Mouse (Mus musculus) frontal cortex, postnatal 10 days (tissue): ENCODE measurements around the gene 1500011B03Rik.
A peak's percentile ranks its signal among the peaks of the same experiment; 100 is the strongest.
"Not testable (repeated sequence)": the region's sequence is repeated elsewhere in the genome, so short reads cannot be mapped to it uniquely, and the experiment has no call there.

Experiments
- DNase-seq, 2 experiments: peaks; one replicate each; pipeline ENCODE4 v3.0.0; 2022; ENCODE audit warnings: low spot score in 2 of 2, mixed read lengths in 1 of 2

Gene 1500011B03Rik

GRCm38 (mm10) chr5:114822796-114823688 is at the start of gene 1500011B03Rik:
1500011B03Rik (minus strand) TSS chr5:114823468.
- peak; percentile 69 to 77 for DNase-seq

- DNase-seq, result no peak
Measured at GRCm38 (mm10) chr5:114865279-114865678, 42.0 kb upstream of the 1500011B03Rik start.

- no peak for DNase-seq
Measured at GRCm38 (mm10) chr5:114864813-114865212, 41.5 kb upstream of the 1500011B03Rik start.

- DNase-seq, result no peak
Measured at GRCm38 (mm10) chr5:114861730-114862129, 38.5 kb upstream of the 1500011B03Rik start.

- peak; percentile 35 to 68 for DNase-seq
Measured at GRCm38 (mm10) chr5:114859253-114859652, 36.0 kb upstream of the 1500011B03Rik start.

- DNase-seq, result no peak
Measured at GRCm38 (mm10) chr5:114858582-114858981, 35.3 kb upstream of the 1500011B03Rik start, which contains the start of gene Gm9936. Gm9936 (minus strand) TSS chr5:114858682.

GRCm38 (mm10) chr5:114853364-114853763 is 30.1 kb upstream of the 1500011B03Rik start, which contains the start of gene 4930519G04Rik:
4930519G04Rik (plus strand) TSS chr5:114853664.
- not testable (repeated sequence) for DNase-seq

GRCm38 (mm10) chr5:114851565-114852236 is 28.4 kb upstream of the 1500011B03Rik start:
- DNase-seq, result no peak

GRCm38 (mm10) chr5:114844371-114844770 is 21.1 kb upstream of the 1500011B03Rik start:
- DNase-seq, result not testable (repeated sequence)

- no peak for DNase-seq
Measured at GRCm38 (mm10) chr5:114842674-114843073, 19.4 kb upstream of the 1500011B03Rik start.

- not testable (repeated sequence) for DNase-seq
Measured at GRCm38 (mm10) chr5:114842155-114842554, 18.9 kb upstream of the 1500011B03Rik start.

GRCm38 (mm10) chr5:114840481-114840880 is 17.2 kb upstream of the 1500011B03Rik start:
- not testable (repeated sequence) for DNase-seq

GRCm38 (mm10) chr5:114836886-114837285 is 13.6 kb upstream of the 1500011B03Rik start:
- no peak for DNase-seq

GRCm38 (mm10) chr5:114829740-114830139 is 6.5 kb upstream of the 1500011B03Rik start:
- no peak for DNase-seq

GRCm38 (mm10) chr5:114827427-114827826 is 4.2 kb upstream of the 1500011B03Rik start:
- DNase-seq, result no peak

- DNase-seq, result peak in 1 of 2 experiments; percentile 61
Measured at GRCm38 (mm10) chr5:114825978-114826691, 2.9 kb upstream of the 1500011B03Rik start.

- peak in 1 of 2 experiments; percentile 32 for DNase-seq
Measured at GRCm38 (mm10) chr5:114824197-114824596, 929 bp upstream of the 1500011B03Rik start.

- DNase-seq, result no peak
Measured at GRCm38 (mm10) chr5:114818124-114818523, 5.1 kb downstream of the 1500011B03Rik start.

GRCm38 (mm10) chr5:114816599-114816998 is 6.7 kb downstream of the 1500011B03Rik start:
- DNase-seq, result no peak

- peak; percentile 83 to 89 for DNase-seq
Measured at GRCm38 (mm10) chr5:114813525-114814181, 9.6 kb downstream of the 1500011B03Rik start.

- no peak for DNase-seq
Measured at GRCm38 (mm10) chr5:114809826-114810225, 13.4 kb downstream of the 1500011B03Rik start.
